Mouse (Mus musculus) ES-Bruce4 (cell line): Measurements from ENCODE around the gene Magea5. TPM values are rescaled to one million over a fixed set of nuclear protein-coding genes. Genes with fewer than 3 reads are reported as not detected.
"Not testable (repeated sequence)": the region's sequence is repeated elsewhere in the genome, so short reads cannot be mapped to it uniquely, and the experiment has no call there.

ENCODE experiments used
- H3K27ac ChIP-seq: 2 replicates; pipeline ENCODE4 v1.5.1; 2012; ENCODE audit warnings: low read length, inconsistent platforms; ENCODE audit not compliant: insufficient read depth
- H3K27me3 ChIP-seq: 2 replicates; pipeline ENCODE4 v1.6.1; 2012; ENCODE audit warnings: mild to moderate bottlenecking, low read length, inconsistent platforms; ENCODE audit not compliant: control insufficient read depth, poor library complexity, insufficient read depth, severe bottlenecking
- H3K36me3 ChIP-seq: 2 replicates; pipeline ENCODE4 v1.6.1; 2012; ENCODE audit warnings: inconsistent platforms, mild to moderate bottlenecking, low read length, moderate library complexity; ENCODE audit not compliant: control insufficient read depth, poor library complexity, insufficient read depth, severe bottlenecking
- H3K4me1 ChIP-seq: one replicate; pipeline ENCODE4 v1.8.1; 2011; ENCODE audit warnings: low read length; ENCODE audit not compliant: control insufficient read depth, insufficient read depth
- H3K4me3 ChIP-seq: 2 replicates; pipeline ENCODE4 v1.5.1; 2011; ENCODE audit warnings: low read depth, mild to moderate bottlenecking, low read length
- H3K9ac ChIP-seq: 2 replicates; pipeline ENCODE4 v1.6.1; 2012; ENCODE audit warnings: low read depth, mild to moderate bottlenecking, inconsistent platforms; ENCODE audit not compliant: poor library complexity, severe bottlenecking
- H3K9me3 ChIP-seq: replicated peaks from 2 replicates; pipeline ENCODE4 v1.6.1; 2012; ENCODE audit warnings: mild to moderate bottlenecking, low read length, inconsistent platforms; ENCODE audit not compliant: control insufficient read depth, poor library complexity, insufficient read depth, severe bottlenecking
- CTCF ChIP-seq: IDR thresholded peaks from one replicate; pipeline ENCODE4 v1.8.1; 2011; ENCODE audit warnings: low read depth, low read length
- EP300 ChIP-seq: IDR thresholded peaks from 2 replicates; pipeline ENCODE4 v1.6.1; 2011; ENCODE audit warnings: low read depth, low read length; ENCODE audit not compliant: insufficient read depth
- POLR2A ChIP-seq: IDR thresholded peaks from one replicate; pipeline ENCODE4 v1.8.1; 2011; ENCODE audit warnings: low read length; ENCODE audit not compliant: insufficient read depth
- polyA plus RNA-seq: library from polyadenylated mRNA; stranded (reverse); fragments of >200 nt; gene quantifications from 2 replicates; pipeline ENCODE4 v1.2.4, GENCODE M21; 2011; ENCODE audit warnings: low read depth; ENCODE audit not compliant: missing spikeins, insufficient read depth, insufficient read length

Magea5 gene
- not detected in 2 replicates for polyA plus RNA-seq

DNA sequence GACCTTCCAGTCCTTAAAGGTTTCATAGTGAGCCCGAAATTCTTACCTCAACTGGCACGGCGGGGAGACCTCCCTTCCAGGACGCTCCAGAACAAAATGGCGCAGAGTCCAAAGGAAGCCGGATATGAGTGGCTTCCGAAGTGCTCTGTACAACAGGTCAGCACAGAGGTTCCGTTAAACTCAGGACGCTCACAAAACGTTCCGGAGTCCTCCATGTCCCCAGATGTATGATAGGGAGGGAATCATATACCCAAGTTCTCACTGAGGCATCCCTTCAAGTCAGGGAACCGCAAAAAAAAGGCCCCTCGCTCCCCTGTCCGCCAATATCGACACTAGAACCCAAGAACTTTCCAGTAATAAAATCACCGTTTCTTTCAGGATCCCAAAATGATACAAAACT lies at the start of gene Magea5:
Magea5 (minus strand) TSS at position 101 of the 400 bp plus-strand sequence.
- not testable (repeated sequence) for H3K9me3 ChIP-seq, H3K4me3 ChIP-seq, H3K27me3 ChIP-seq, H3K36me3 ChIP-seq, H3K9ac ChIP-seq, H3K27ac ChIP-seq, H3K4me1 ChIP-seq

DNA sequence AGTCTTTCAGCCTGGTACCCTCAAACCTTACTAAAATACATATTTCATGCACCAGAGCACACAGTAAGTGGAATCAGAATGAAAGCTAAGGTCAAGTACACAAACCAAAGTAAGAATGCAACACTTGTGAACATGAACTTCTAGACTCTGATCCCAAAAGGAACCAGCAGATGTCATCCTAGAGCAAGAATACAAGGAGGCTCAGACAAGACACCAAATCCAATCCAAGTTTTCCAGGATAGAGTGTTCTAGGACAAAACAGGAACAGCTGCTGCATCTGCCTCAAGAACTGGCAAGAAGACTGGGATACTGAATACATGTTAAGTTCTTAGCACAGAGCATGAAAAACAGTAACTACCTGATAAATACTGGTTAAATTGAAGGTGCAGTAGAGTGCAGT lies 35.1 kb upstream of the Magea5 start:
- TF ChIP-seq POLR2A (no peak), CTCF (no peak), EP300 (no peak)
- no peak overlapping the region for H3K4me3 ChIP-seq
- H3K9me3 ChIP-seq: no peaks in the 10 kb centered on the region
- no peak overlapping the region for H3K27ac ChIP-seq
- no peaks in the 10 kb centered on the region for H3K36me3 ChIP-seq
- no peaks in the 10 kb centered on the region for H3K27me3 ChIP-seq
- H3K9ac ChIP-seq: no peak overlapping the region
- no peaks in the 10 kb centered on the region for H3K4me1 ChIP-seq

DNA sequence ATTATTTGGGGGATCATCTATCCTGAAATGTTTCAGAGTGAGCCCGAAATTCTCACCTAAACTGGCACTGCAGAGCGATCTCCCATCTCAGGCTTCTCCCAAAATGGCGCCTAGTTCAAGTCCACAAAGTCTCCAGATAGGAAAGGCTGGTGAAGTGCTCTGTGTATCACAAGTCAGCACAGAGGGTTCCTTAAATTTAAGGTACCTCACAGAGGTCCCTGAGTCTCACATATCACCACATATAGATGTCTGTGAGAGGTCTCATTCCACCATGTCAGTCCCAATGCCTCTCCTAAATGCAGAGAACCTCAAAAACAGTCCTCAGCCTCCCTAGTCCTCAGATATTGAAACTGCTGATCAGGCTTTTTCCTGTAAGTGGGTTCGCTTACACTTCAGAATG lies 30.6 kb upstream of the Magea5 start, which contains the start of gene Magea2:
Magea2 (minus strand) TSS at position 101 of the 400 bp plus-strand sequence.
- H3K9ac ChIP-seq, H3K27me3 ChIP-seq, H3K27ac ChIP-seq, H3K36me3 ChIP-seq, H3K4me1 ChIP-seq, H3K4me3 ChIP-seq, H3K9me3 ChIP-seq: not testable (repeated sequence)

DNA sequence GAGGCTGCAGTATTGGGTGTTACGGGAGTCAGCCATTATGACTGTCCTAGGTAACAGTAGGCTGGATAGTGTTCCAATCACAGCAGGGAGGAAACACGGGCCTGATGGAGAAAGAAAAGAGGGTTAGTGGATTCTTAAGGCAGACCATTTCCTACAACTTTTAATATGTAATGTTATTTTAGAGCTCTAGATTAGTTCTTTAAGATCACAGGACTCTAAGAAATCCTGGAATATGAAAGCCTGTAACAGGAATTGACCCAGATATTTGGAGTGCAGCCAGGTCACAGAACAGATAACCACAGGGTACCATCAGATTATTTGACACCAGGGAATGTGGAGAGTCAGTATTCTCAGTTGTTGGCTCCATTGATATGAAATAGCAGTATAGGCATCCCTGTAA lies 26.7 kb upstream of the Magea5 start, which contains the start of gene Magea1:
Magea1 (minus strand) TSS at position 101 of the 400 bp plus-strand sequence.
- H3K9me3 ChIP-seq, H3K4me3 ChIP-seq, H3K9ac ChIP-seq, H3K4me1 ChIP-seq, H3K36me3 ChIP-seq, H3K27ac ChIP-seq, H3K27me3 ChIP-seq: not testable (repeated sequence)

Other genes starting within 250 kb of the Magea5 start
- not detected in 2 replicates for gene Cldn34b1, start 172.9 kb downstream of the Magea5 start, polyA plus RNA-seq
- not detected in 2 replicates for gene Magea6, start 127.2 kb downstream of the Magea5 start, polyA plus RNA-seq
- gene Magea3, start 113.6 kb downstream of the Magea5 start, polyA plus RNA-seq: not detected in 2 replicates
- gene Magea8, start 67.3 kb downstream of the Magea5 start, polyA plus RNA-seq: not detected in 2 replicates
- not detected in 2 replicates for gene Magea1, start 26.6 kb upstream of the Magea5 start, polyA plus RNA-seq
- gene Magea2, start 30.5 kb upstream of the Magea5 start, polyA plus RNA-seq: not detected in 2 replicates
- not detected in 2 replicates for gene Cldn34b2, start 65.3 kb upstream of the Magea5 start, polyA plus RNA-seq
- 87.9 and 90.1 TPM in 2 replicates for gene Sat1, start 153.3 kb upstream of the Magea5 start, polyA plus RNA-seq
- gene Acot9, start 199.3 kb upstream of the Magea5 start, polyA plus RNA-seq: 63.8 and 67.0 TPM in 2 replicates